Mouse (Mus musculus): ENCODE measurements around the gene Esd. TPM values are rescaled to one million over a fixed set of nuclear protein-coding genes. Genes with fewer than 3 reads are reported as not detected.

Esd gene
- polyA plus RNA-seq, 1 experiment from 2014 or later = 306 TPM

DNA sequence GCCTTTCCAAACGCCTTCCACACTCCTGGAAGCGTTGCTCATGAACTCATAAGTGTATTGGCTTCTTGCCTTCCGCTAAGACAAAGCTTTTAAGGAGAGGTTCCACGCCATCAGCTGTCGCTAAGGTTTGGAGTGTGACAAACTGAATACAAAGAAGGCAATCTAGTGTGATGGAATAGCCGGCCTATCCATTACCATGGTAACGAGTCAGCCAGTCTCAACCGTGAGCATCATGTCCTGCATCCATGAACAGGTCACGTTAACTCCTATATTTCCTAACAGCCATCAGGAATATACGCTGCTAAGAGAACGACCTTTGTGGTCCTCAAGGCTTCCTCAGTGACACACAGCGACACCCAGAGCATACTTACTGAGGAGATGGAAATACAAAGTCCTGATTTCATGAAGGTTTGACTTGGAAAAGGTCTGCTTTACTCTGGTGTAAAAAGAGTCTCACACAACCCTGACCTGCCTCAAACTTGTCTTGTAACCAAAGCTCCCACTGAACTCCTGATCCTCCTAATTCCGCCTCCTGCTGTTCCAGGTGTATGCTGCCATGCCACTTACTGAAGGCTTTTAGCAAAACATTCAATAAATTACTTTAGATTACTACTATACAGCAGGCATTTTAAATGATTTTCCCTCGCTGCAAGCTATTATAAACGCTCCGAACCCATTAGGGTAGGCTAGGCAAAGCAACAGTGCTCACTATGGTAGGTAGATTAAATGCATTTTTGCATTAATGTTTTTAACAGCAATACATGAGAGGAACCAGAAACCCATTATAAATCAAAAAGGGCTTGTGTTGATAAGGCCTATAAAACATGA is 66.2 kb downstream of the Esd start:
- peak; percentile 95 for ATAC-seq (ENCODE audit: low FRiP score, low read depth)
- H3K27ac ChIP-seq = peak overlapping the region; percentile 37; the same call in 1 of the 2 replicates

More for the DNA sequence above, 66.2 kb downstream of the Esd start:
- H3K4me2 ChIP-seq (replicated peaks) = peak overlapping the region; percentile 21
- no peak overlapping the region for H3K9ac ChIP-seq
- H3K4me1 ChIP-seq = peaks cover 19% of the 10 kb centered on the region
- peaks cover 19% of the 10 kb centered on the region for H3K36me3 ChIP-seq
- H3K4me3 ChIP-seq = no peak overlapping the region
- WGBS = 46% methylated on average over 16 of the region's 16 CpGs
- H3K9me3 ChIP-seq = peaks cover 5% of the 10 kb centered on the region; the same call in 1 of the 2 replicates
- no peaks in the 10 kb centered on the region for H3K27me3 ChIP-seq (replicated peaks)

Other genes starting within 250 kb of the Esd start
- gene Htr2a, start 91.5 kb upstream of the Esd start, polyA plus RNA-seq (2016; fragmentation: Nextera tagmentation; extraction: Ambion mirVana) = 0.51 and 0.87 TPM in 2 replicates
- 12.2 and 12.5 TPM in 2 replicates for gene Lrch1, start 215.6 kb downstream of the Esd start, polyA plus RNA-seq (2016; fragmentation: Nextera tagmentation; extraction: Ambion mirVana)

Data from neural tube, embryonic 12.5 days (tissue).